Mouse (Mus musculus) MEL (cell line): ENCODE measurements around the gene Zdhhc16. TPM values are rescaled to one million over a fixed set of nuclear protein-coding genes. Genes with fewer than 3 reads are reported as not detected.

Experiments
- DNase-seq: peaks from one replicate; pipeline ENCODE4 v3.0.0; 2011; ENCODE audit warnings: low read depth, low spot score
- H3K27ac ChIP-seq: 2 replicates; pipeline ENCODE4 v1.5.1; 2012; ENCODE audit warnings: low read depth, mild to moderate bottlenecking, control low read depth, low read length, moderate library complexity; ENCODE audit not compliant: control insufficient read depth
- H3K27me3 ChIP-seq, 2 experiments: fragments of 150-350 bp in 1 of 2; sonication (generic) in 1 of 2; 2 replicates each; pipeline ENCODE4 v1.6.1; 2012; ENCODE audit warnings: low read length in 2 of 2, mild to moderate bottlenecking in 2 of 2, improper control_type of control experiment in 1 of 2, moderate library complexity in 1 of 2; ENCODE audit not compliant: insufficient read depth in 2 of 2, control insufficient read depth in 1 of 2
- H3K36me3 ChIP-seq, 2 experiments: 2 replicates each; pipeline ENCODE4 v1.6.1; 2012 to 2014; ENCODE audit warnings: low read length in 2 of 2, improper control_type of control experiment in 1 of 2, inconsistent platforms in 1 of 2, mild to moderate bottlenecking in 1 of 2; ENCODE audit not compliant: insufficient read depth in 2 of 2, control insufficient read depth in 1 of 2
- H3K4me1 ChIP-seq, 2 experiments: fragments of 150-350 bp in 1 of 2; sonication (generic) in 1 of 2; 2 replicates each; pipeline ENCODE4 v1.6.1; 2012; ENCODE audit warnings: low read length in 2 of 2, improper control_type of control experiment in 1 of 2, mild to moderate bottlenecking in 1 of 2; ENCODE audit not compliant: insufficient read depth in 2 of 2, control insufficient read depth in 1 of 2
- H3K4me3 ChIP-seq, 2 experiments: fragments of 150-350 bp in 1 of 2; sonication (generic) in 1 of 2; 2 replicates each; pipeline ENCODE4 v1.5.1; 2012; ENCODE audit warnings: low read depth in 2 of 2, low read length in 2 of 2, mild to moderate bottlenecking in 2 of 2, moderate library complexity in 2 of 2, control low read depth in 1 of 2, improper control_type of control experiment in 1 of 2; ENCODE audit not compliant: control insufficient read depth in 1 of 2, insufficient read depth in 1 of 2
- H3K79me2 ChIP-seq: 2 replicates; pipeline ENCODE4 v1.6.1; 2012; ENCODE audit warnings: mild to moderate bottlenecking, low read length, moderate library complexity; ENCODE audit not compliant: control insufficient read depth, poor library complexity, insufficient read depth
- H3K9ac ChIP-seq: 2 replicates; pipeline ENCODE4 v1.6.1; 2012; ENCODE audit warnings: low read depth, mild to moderate bottlenecking, control low read depth, low read length, moderate library complexity; ENCODE audit not compliant: control insufficient read depth, poor library complexity, severe bottlenecking
- H3K9me3 ChIP-seq: fragments of 150-350 bp; sonication (generic); replicated peaks from 2 replicates; pipeline ENCODE4 v1.6.1; 2012; ENCODE audit warnings: mild to moderate bottlenecking, low read length, improper control_type of control experiment, moderate library complexity; ENCODE audit not compliant: insufficient read depth
- BHLHE40 ChIP-seq: IDR thresholded peaks from 2 replicates; pipeline ENCODE4 v1.6.1; 2012; ENCODE audit warnings: low read depth, mild to moderate bottlenecking, inconsistent platforms, low read length, improper control_type of control experiment, borderline replicate concordance
- CTCF ChIP-seq, 3 experiments: IDR thresholded peaks in 2 of 3; conservative IDR thresholded peaks in 1 of 3; 2 replicates each; pipeline ENCODE4 v1.5.1; 2011 to 2012; ENCODE audit warnings: low read length in 3 of 3, low read depth in 2 of 3, mild to moderate bottlenecking in 2 of 3, improper control_type of control experiment in 1 of 3, inconsistent platforms in 1 of 3, mixed read lengths in 1 of 3, moderate library complexity in 1 of 3; ENCODE audit not compliant: control insufficient read depth in 1 of 3, insufficient read depth in 1 of 3, poor library complexity in 1 of 3, severe bottlenecking in 1 of 3
- EP300 ChIP-seq, 2 experiments: IDR thresholded peaks; 2 replicates each; pipeline ENCODE4 v1.6.1; 2011; ENCODE audit warnings: improper control_type of control experiment in 2 of 2, low read length in 2 of 2, low read depth in 1 of 2, mild to moderate bottlenecking in 1 of 2
- GABPA ChIP-seq: IDR thresholded peaks from 2 replicates; pipeline ENCODE4 v1.6.1; 2012; ENCODE audit warnings: low read depth, mild to moderate bottlenecking, inconsistent platforms, low read length, improper control_type of control experiment, moderate library complexity
- GATA1 ChIP-seq: IDR thresholded peaks from 2 replicates; pipeline ENCODE4 v1.6.1; 2011; ENCODE audit warnings: low read depth, low read length, improper control_type of control experiment
- HCFC1 ChIP-seq: IDR thresholded peaks from 2 replicates; pipeline ENCODE4 v1.6.1; 2012; ENCODE audit warnings: low read depth, mild to moderate bottlenecking, inconsistent platforms, low read length, improper control_type of control experiment, moderate library complexity
- JUND ChIP-seq: IDR thresholded peaks from 2 replicates; pipeline ENCODE4 v1.6.1; 2011; ENCODE audit warnings: low read depth, mild to moderate bottlenecking, improper control_type of control experiment, low read length
- KAT2A ChIP-seq: conservative IDR thresholded peaks from 2 replicates; pipeline ENCODE4 v1.6.1; 2012; ENCODE audit warnings: low read depth, low read length, improper control_type of control experiment, inconsistent platforms
- MAFK ChIP-seq: IDR thresholded peaks from 2 replicates; pipeline ENCODE4 v1.6.1; 2011; ENCODE audit warnings: low read depth, mild to moderate bottlenecking, low read length, improper control_type of control experiment, borderline replicate concordance
- MAX ChIP-seq: IDR thresholded peaks from 2 replicates; pipeline ENCODE4 v1.6.1; 2011; ENCODE audit warnings: low read length, improper control_type of control experiment
- MAZ ChIP-seq: IDR thresholded peaks from 2 replicates; pipeline ENCODE4 v1.6.1; 2012; ENCODE audit warnings: low read depth, mild to moderate bottlenecking, inconsistent platforms, low read length, improper control_type of control experiment
- MXI1 ChIP-seq: IDR thresholded peaks from 2 replicates; pipeline ENCODE4 v1.6.1; 2011; ENCODE audit warnings: mild to moderate bottlenecking, low read depth, low read length, improper control_type of control experiment
- MYB ChIP-seq: IDR thresholded peaks from 2 replicates; pipeline ENCODE4 v1.6.1; 2011; ENCODE audit warnings: mild to moderate bottlenecking, low read depth, low read length, improper control_type of control experiment
- NRF1 ChIP-seq: IDR thresholded peaks from 2 replicates; pipeline ENCODE4 v1.6.1; 2014; ENCODE audit warnings: low read depth, mild to moderate bottlenecking, inconsistent platforms, low read length, improper control_type of control experiment, moderate library complexity; ENCODE audit not compliant: poor library complexity, insufficient read depth, severe bottlenecking
- POLR2AphosphoS2 ChIP-seq: IDR thresholded peaks from 2 replicates; pipeline ENCODE4 v1.6.1; 2011; ENCODE audit warnings: low read length, improper control_type of control experiment
- SIN3A ChIP-seq: IDR thresholded peaks from 2 replicates; pipeline ENCODE4 v1.6.1; 2012; ENCODE audit warnings: low read length, improper control_type of control experiment, inconsistent platforms
- TAL1 ChIP-seq: IDR thresholded peaks from 2 replicates; pipeline ENCODE4 v1.6.1; 2012; ENCODE audit warnings: mild to moderate bottlenecking, inconsistent platforms, low read length, moderate library complexity, mixed read lengths
- TBP ChIP-seq: IDR thresholded peaks from 2 replicates; pipeline ENCODE4 v1.8.0; 2011; ENCODE audit warnings: low read depth, low read length, improper control_type of control experiment
- TCF12 ChIP-seq: IDR thresholded peaks from 2 replicates; pipeline ENCODE4 v1.6.1; 2014; ENCODE audit warnings: low read depth, mild to moderate bottlenecking, inconsistent platforms, low read length, improper control_type of control experiment, moderate library complexity
- UBTF ChIP-seq: IDR thresholded peaks from 2 replicates; pipeline ENCODE4 v1.6.1; 2012; ENCODE audit warnings: low read depth, mild to moderate bottlenecking, inconsistent platforms, low read length, improper control_type of control experiment, moderate library complexity, borderline replicate concordance; ENCODE audit not compliant: insufficient read depth
- ZC3H11A ChIP-seq: IDR thresholded peaks from 2 replicates; pipeline ENCODE4 v1.6.1; 2012; ENCODE audit warnings: low read depth, mild to moderate bottlenecking, inconsistent platforms, low read length, improper control_type of control experiment
- ZKSCAN1 ChIP-seq: IDR thresholded peaks from 2 replicates; pipeline ENCODE4 v1.6.1; 2012; ENCODE audit warnings: low read depth, mild to moderate bottlenecking, inconsistent platforms, low read length, improper control_type of control experiment, moderate library complexity
- ZMIZ1 ChIP-seq: IDR thresholded peaks from 2 replicates; pipeline ENCODE4 v1.6.1; 2012; ENCODE audit warnings: low read depth, mild to moderate bottlenecking, inconsistent platforms, low read length, improper control_type of control experiment, moderate library complexity
- ZNF384 ChIP-seq: IDR thresholded peaks from 2 replicates; pipeline ENCODE4 v1.6.1; 2012; ENCODE audit warnings: low read depth, mild to moderate bottlenecking, inconsistent platforms, low read length, improper control_type of control experiment
- polyA plus RNA-seq, 2 experiments: library from polyadenylated mRNA; stranded (reverse) in 1 of 2; unstranded in 1 of 2; fragments of >175 nt in 1 of 2; fragments of >200 nt in 1 of 2; gene quantifications; 2 replicates each; pipeline versions ENCODE4 v1.2.1 to v1.2.4; 2012; ENCODE audit warnings: low replicate concordance in 2 of 2, low read depth in 1 of 2; ENCODE audit not compliant: insufficient read length in 2 of 2, insufficient read depth in 1 of 2, missing spikeins in 1 of 2
- total RNA-seq: library from RNA; depleted of rRNA; stranded (reverse); fragments of 300-350 nt; gene quantifications from 2 replicates; pipeline ENCODE4 v1.2.3, GENCODE M21; 2012

Gene Zdhhc16
- total and polyA plus RNA-seq, 3 experiments: 99.2 to 128 TPM; not detected in 1

DNA sequence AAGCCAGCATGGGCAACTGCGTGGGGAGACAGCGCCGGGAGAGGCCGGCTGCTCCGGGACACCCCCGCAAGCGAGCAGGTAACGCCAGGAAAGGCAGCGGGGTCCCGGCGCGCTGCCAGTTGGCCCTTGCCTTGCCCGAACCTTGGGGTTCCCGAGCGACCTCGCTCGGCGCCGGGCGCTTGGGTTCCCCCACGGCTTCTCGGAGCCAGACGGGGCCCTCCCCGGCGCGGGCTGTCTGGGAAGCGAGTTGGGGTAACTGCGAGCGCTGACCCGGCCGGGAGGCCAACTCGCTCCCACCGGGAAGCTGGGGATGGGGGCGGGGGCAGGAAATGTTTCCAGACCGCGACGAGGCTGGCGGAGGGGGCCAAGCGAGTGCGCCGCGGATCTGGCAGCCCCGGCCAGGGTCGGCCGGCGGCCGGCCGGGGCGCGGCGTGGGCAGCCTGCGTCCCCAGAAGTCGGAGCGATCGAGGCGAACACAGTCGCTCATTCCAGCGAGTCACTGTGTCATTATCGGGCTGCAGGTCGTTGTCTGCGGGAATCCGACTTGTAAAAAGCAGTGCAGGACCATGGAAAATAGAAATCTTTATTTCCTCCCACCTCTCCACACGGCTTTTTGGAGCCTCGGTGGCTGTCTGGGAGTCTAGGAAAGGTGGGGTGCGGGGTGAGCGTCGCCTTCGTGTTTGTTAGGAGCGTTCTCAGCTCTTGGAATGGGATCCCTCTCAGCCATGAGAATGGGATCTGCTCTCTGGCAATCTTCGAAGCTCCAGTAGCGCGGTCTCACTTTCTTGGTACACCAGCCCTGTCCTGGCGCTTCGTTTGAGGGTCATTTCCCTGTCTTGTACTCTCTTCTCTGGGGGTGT is 48.9 kb downstream of the Zdhhc16 start (continued):
- TF ChIP-seq UBTF: peak; percentile 93
- TF ChIP-seq NRF1: no peak
- no peak for TF ChIP-seq ZMIZ1
- TF ChIP-seq JUND: no peak
- TF ChIP-seq BHLHE40: no peak
- TF ChIP-seq TBP: no peak
- TF ChIP-seq ZNF384: no peak
- TF ChIP-seq ZKSCAN1: no peak
- no peak for TF ChIP-seq HCFC1
- no peak for TF ChIP-seq GATA1
- TF ChIP-seq POLR2AphosphoS2: no peak
- no peak for TF ChIP-seq ZC3H11A
- peak; percentile 39 for TF ChIP-seq SIN3A
- TF ChIP-seq KAT2A: no peak
- no peak for TF ChIP-seq CTCF (IDR thresholded peaks at IDR 0.05 in 2 of 3, conservative IDR thresholded peaks at IDR 0.05 in 1 of 3; ENCODE audit: control insufficient read depth in 1 of 3, insufficient read depth in 1 of 3, low read depth in 2 of 3, low read length in 3 of 3, poor library complexity in 1 of 3, severe bottlenecking in 1 of 3)
- TF ChIP-seq MAFK: no peak
- TF ChIP-seq MXI1: peak; percentile 13; the same call in 1 of the 2 replicates
- TF ChIP-seq MAX: peak; percentile 3; the same call in 1 of the 2 replicates
- no peak for TF ChIP-seq MYB

- Histone ChIP-seq H3K36me3 (peaks cover 0 to 10% of the 10 kb centered on the region in 2 experiments; a peak in 2 of 4 replicates), H3K9me3 (no peaks in the 10 kb centered on the region), H3K27me3 (no peaks in the 10 kb centered on the region), H3K4me1 (peaks cover 0 to 5% of the 10 kb centered on the region in 2 experiments; a peak in 1 of 4 replicates), H3K79me2 (peaks cover 16% of the 10 kb centered on the region), H3K4me3 (peak overlapping the region; percentile 86 to 93), H3K27ac (no peak overlapping the region), H3K9ac (peak overlapping the region; percentile 11; the same call in 1 of the 2 replicates)
- TF ChIP-seq MAFK: no peak
- no peak for TF ChIP-seq EP300 (IDR thresholded peaks at IDR 0.05; ENCODE audit: low read depth in 1 of 2, low read length in 2 of 2)
- TF ChIP-seq MAZ: no peak
- no peak for TF ChIP-seq ZMIZ1
- 0 out of 2 replicates have a peak, but pooled peaks have one; percentile 25 for TF ChIP-seq TBP
- TF ChIP-seq TAL1: no peak
- 0 out of 2 replicates have a peak, but pooled peaks have one; percentile 4 for TF ChIP-seq GABPA
- TF ChIP-seq TCF12: no peak
- no peak for DNase-seq
Observed at GRCm38 (mm10) chr19:41982791-41983150, 49.5 kb downstream of the Zdhhc16 start.
